Mouse (Mus musculus) lung, embryonic 16.5 days (tissue): ENCODE data around the gene Zfp14. TPM values are rescaled to one million over a fixed set of nuclear protein-coding genes. Genes with fewer than 3 reads are reported as not detected.

Experiments
- ATAC-seq: fragments of 200-750 bp; cut with Nextera tagmentation; 2 replicates; pipeline ENCODE4 v1.8.0; 2017; ENCODE audit warnings: low read depth, mild to moderate bottlenecking, moderate library complexity
- H3K27ac ChIP-seq: fragments of 300-500 bp; sonication (generic); 2 replicates; pipeline ENCODE4 v1.5.1; 2014; ENCODE audit warnings: mild to moderate bottlenecking, control low read depth, low read length
- H3K27me3 ChIP-seq: fragments of 300-500 bp; sonication (generic); 2 replicates; pipeline ENCODE4 v1.6.1; 2014; ENCODE audit warnings: low read depth, low read length, mixed read lengths; ENCODE audit not compliant: control insufficient read depth, insufficient read depth
- H3K36me3 ChIP-seq: fragments of 300-500 bp; sonication (generic); 2 replicates; pipeline ENCODE4 v1.6.1; 2014; ENCODE audit warnings: low read length; ENCODE audit not compliant: control insufficient read depth, insufficient read depth
- H3K4me1 ChIP-seq: fragments of 300-500 bp; sonication (generic); replicated peaks from 2 replicates; pipeline ENCODE4 v1.6.1; 2014; ENCODE audit warnings: low read length, mixed read lengths; ENCODE audit not compliant: control insufficient read depth, insufficient read depth
- H3K4me2 ChIP-seq: fragments of 300-500 bp; sonication (generic); 2 replicates; pipeline ENCODE4 v1.6.1; 2014; ENCODE audit warnings: low read depth, low read length, control low read depth
- H3K4me3 ChIP-seq: fragments of 300-500 bp; sonication (generic); 2 replicates; pipeline ENCODE4 v1.5.1; 2014; ENCODE audit warnings: mild to moderate bottlenecking, low read length, control low read depth
- H3K9ac ChIP-seq: fragments of 300-500 bp; sonication (generic); 2 replicates; pipeline ENCODE4 v1.6.1; 2014; ENCODE audit warnings: low read length, control low read depth
- H3K9me3 ChIP-seq: fragments of 300-500 bp; sonication (generic); 2 replicates; pipeline ENCODE4 v1.6.1; 2016; ENCODE audit warnings: low read length; ENCODE audit not compliant: control insufficient read depth
- WGBS: fragments of 180-500 bp; shearing (Covaris S2); extraction: QIAGEN DNeasy Blood & Tissue Kit; methylation state at CpG from one replicate; pipeline ENCODE4 v1.1.7; 2014; 5-methylcytosine and 5-hydroxymethylcytosine counted together
- polyA plus RNA-seq: library from polyadenylated mRNA; unstranded; fragments of >200 nt; fragmentation: Nextera tagmentation; extraction: Ambion mirVana; gene quantifications from 2 replicates; pipeline ENCODE4 v1.2.1, GENCODE M21; 2015

Zfp14 gene
- polyA plus RNA-seq, 1 experiment from 2014 or later: 3.7 TPM

GRCm38 (mm10) chr7:30034331-30034730, 16.8 kb downstream of the Zfp14 start:
- 93% methylated on average over 12 of the region's 12 CpGs for WGBS
- Histone ChIP-seq H3K27ac (no peak overlapping the region), H3K36me3 (peaks cover 4% of the 10 kb centered on the region; the same call in 1 of the 2 replicates), H3K9ac (no peak overlapping the region), H3K4me2 (no peak overlapping the region), H3K4me3 (no peak overlapping the region), H3K4me1 (no peaks in the 10 kb centered on the region), H3K9me3 (no peaks in the 10 kb centered on the region), H3K27me3 (no peaks in the 10 kb centered on the region)
- no peak for ATAC-seq

GRCm38 (mm10) chr7:30031379-30031778, 19.8 kb downstream of the Zfp14 start:
- WGBS: 86% methylated on average over 3 of the region's 3 CpGs
- H3K27me3 ChIP-seq: no peaks in the 10 kb centered on the region
- H3K9me3 ChIP-seq: no peaks in the 10 kb centered on the region
- no peaks in the 10 kb centered on the region for H3K4me1 ChIP-seq
- no peak for ATAC-seq
- H3K36me3 ChIP-seq: peaks cover 3% of the 10 kb centered on the region; the same call in 1 of the 2 replicates
- no peak overlapping the region for H3K4me3 ChIP-seq
- no peak overlapping the region for H3K4me2 ChIP-seq
- no peak overlapping the region for H3K27ac ChIP-seq
- H3K9ac ChIP-seq: no peak overlapping the region

GRCm38 (mm10) chr7:30030677-30031076, 20.5 kb downstream of the Zfp14 start:
- no peak for ATAC-seq
- 26% methylated on average over 6 of the region's 6 CpGs for WGBS
- Histone ChIP-seq H3K4me1 (no peaks in the 10 kb centered on the region), H3K9me3 (no peaks in the 10 kb centered on the region), H3K27me3 (no peaks in the 10 kb centered on the region), H3K4me2 (no peak overlapping the region), H3K9ac (no peak overlapping the region), H3K36me3 (peaks cover 7% of the 10 kb centered on the region; the same call in 1 of the 2 replicates), H3K4me3 (no peak overlapping the region), H3K27ac (no peak overlapping the region)

- Histone ChIP-seq H3K27me3 (no peaks in the 10 kb centered on the region), H3K27ac (no peak overlapping the region), H3K36me3 (peaks cover 20% of the 10 kb centered on the region), H3K4me3 (no peak overlapping the region), H3K4me1 (no peaks in the 10 kb centered on the region), H3K9me3 (no peaks in the 10 kb centered on the region), H3K9ac (no peak overlapping the region), H3K4me2 (no peak overlapping the region)
- no peak for ATAC-seq
- WGBS: 82% methylated on average over 3 of the region's 3 CpGs
These were observed 22.6 kb downstream of the Zfp14 start for GRCm38 (mm10) chr7:30028572-30028971.

GRCm38 (mm10) chr7:30027331-30027730, 23.8 kb downstream of the Zfp14 start:
- Histone ChIP-seq H3K4me1 (no peaks in the 10 kb centered on the region), H3K9me3 (no peaks in the 10 kb centered on the region), H3K4me2 (no peak overlapping the region), H3K9ac (no peak overlapping the region), H3K27ac (no peak overlapping the region), H3K27me3 (no peaks in the 10 kb centered on the region), H3K36me3 (peaks cover 32% of the 10 kb centered on the region), H3K4me3 (no peak overlapping the region)
- 65% methylated on average over 4 of the region's 4 CpGs for WGBS
- no peak for ATAC-seq

GRCm38 (mm10) chr7:30025358-30025757, 25.8 kb downstream of the Zfp14 start:
- 79% methylated on average over 5 of the region's 5 CpGs for WGBS
- H3K27ac ChIP-seq: no peak overlapping the region
- H3K27me3 ChIP-seq: no peaks in the 10 kb centered on the region
- no peaks in the 10 kb centered on the region for H3K4me1 ChIP-seq
- H3K36me3 ChIP-seq: peaks cover 40% of the 10 kb centered on the region
- H3K9ac ChIP-seq: no peak overlapping the region
- no peaks in the 10 kb centered on the region for H3K9me3 ChIP-seq
- no peak overlapping the region for H3K4me2 ChIP-seq
- H3K4me3 ChIP-seq: no peak overlapping the region
- ATAC-seq: no peak

GRCm38 (mm10) chr7:30023800-30024199, 27.4 kb downstream of the Zfp14 start:
- H3K4me1 ChIP-seq: no peaks in the 10 kb centered on the region
- no peak overlapping the region for H3K27ac ChIP-seq
- H3K9me3 ChIP-seq: no peaks in the 10 kb centered on the region
- H3K4me3 ChIP-seq: no peak overlapping the region
- no peaks in the 10 kb centered on the region for H3K27me3 ChIP-seq
- ATAC-seq: no peak
- peaks cover 47% of the 10 kb centered on the region for H3K36me3 ChIP-seq
- H3K4me2 ChIP-seq: no peak overlapping the region
- no peak overlapping the region for H3K9ac ChIP-seq
- WGBS: 79% methylated on average over 8 of the region's 8 CpGs

GRCm38 (mm10) chr7:30023324-30023723, 27.9 kb downstream of the Zfp14 start:
- no peaks in the 10 kb centered on the region for H3K27me3 ChIP-seq
- H3K36me3 ChIP-seq: peaks cover 50% of the 10 kb centered on the region
- no peaks in the 10 kb centered on the region for H3K9me3 ChIP-seq
- no peak overlapping the region for H3K4me3 ChIP-seq
- ATAC-seq: no peak
- H3K9ac ChIP-seq: no peak overlapping the region
- 94% methylated on average over 9 of the region's 9 CpGs for WGBS
- H3K4me1 ChIP-seq: no peaks in the 10 kb centered on the region
- no peak overlapping the region for H3K27ac ChIP-seq
- no peak overlapping the region for H3K4me2 ChIP-seq

GRCm38 (mm10) chr7:30019543-30019942, 31.6 kb downstream of the Zfp14 start:
- ATAC-seq: no peak
- H3K27me3 ChIP-seq: no peaks in the 10 kb centered on the region
- H3K27ac ChIP-seq: no peak overlapping the region
- 98% methylated on average over 2 of the region's 2 CpGs for WGBS
- no peaks in the 10 kb centered on the region for H3K9me3 ChIP-seq
- no peak overlapping the region for H3K9ac ChIP-seq
- H3K4me3 ChIP-seq: no peak overlapping the region
- H3K4me1 ChIP-seq: no peaks in the 10 kb centered on the region
- peaks cover 62% of the 10 kb centered on the region for H3K36me3 ChIP-seq
- no peak overlapping the region for H3K4me2 ChIP-seq

- no peaks in the 10 kb centered on the region for H3K27me3 ChIP-seq
- no peak for ATAC-seq
- WGBS: 96% methylated on average over 6 of the region's 6 CpGs
- H3K4me1 ChIP-seq: no peaks in the 10 kb centered on the region
- H3K9ac ChIP-seq: no peak overlapping the region
- no peak overlapping the region for H3K4me3 ChIP-seq
- no peaks in the 10 kb centered on the region for H3K9me3 ChIP-seq
- peaks cover 52% of the 10 kb centered on the region for H3K36me3 ChIP-seq
- no peak overlapping the region for H3K4me2 ChIP-seq
- H3K27ac ChIP-seq: no peak overlapping the region
These were observed 34.0 kb downstream of the Zfp14 start for GRCm38 (mm10) chr7:30017226-30017625.
